Mouse (Mus musculus) cerebellum, adult 8-10 months (tissue): ENCODE measurements around the gene Morn1.
A peak's percentile ranks its signal among the peaks of the same experiment; 100 is the strongest.
"Not testable (repeated sequence)": the region's sequence is repeated elsewhere in the genome, so short reads cannot be mapped to it uniquely, and the experiment has no call there.

Source experiments
- DNase-seq: peaks from one replicate; pipeline ENCODE4 v3.0.0; 2022

The Morn1 gene

DNA sequence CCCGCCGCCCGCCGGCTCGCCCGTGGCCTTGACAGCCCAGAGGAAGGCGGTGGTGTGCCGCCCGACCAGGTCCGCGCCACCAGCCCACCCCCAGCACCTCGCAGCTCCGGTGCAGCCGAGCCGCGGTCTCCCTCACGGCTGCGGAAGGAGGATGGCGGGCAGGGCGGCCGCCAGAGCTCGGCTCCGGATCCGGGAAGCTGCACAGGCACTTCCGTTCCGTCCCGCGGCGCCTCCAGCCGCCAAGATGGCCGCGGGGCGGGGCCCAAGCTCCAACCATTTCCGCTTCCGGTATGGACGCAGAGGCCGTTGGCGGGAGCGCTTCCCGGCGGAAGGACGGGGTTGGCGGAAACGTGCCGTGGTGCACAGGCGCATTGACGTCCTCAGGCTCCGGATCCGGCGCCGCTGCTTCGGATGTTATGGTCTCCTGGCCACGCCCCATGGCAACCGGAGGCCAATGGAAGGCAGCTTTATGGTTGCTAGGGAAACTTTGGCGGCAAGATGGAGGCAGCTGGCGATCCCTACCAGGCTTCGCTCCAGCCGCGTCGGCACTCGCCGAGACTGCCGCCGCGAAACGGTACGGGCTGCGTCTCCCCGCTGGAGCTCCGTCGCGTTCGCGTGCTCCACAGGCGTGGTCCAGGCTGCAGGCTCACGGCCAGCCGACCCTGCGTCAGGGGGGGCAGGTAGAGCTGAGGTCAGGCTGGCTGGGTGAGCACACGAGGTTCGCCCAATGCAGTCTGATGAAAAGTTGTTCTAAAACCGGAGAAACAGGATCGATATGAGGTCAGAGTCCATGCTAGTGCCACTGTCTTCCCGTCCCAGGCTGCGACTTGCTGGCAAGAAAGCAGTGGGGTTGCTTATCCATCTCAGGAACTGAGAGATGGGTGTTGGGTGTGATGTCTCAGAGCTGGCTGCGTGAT lies at the start of gene Morn1, which contains the start of gene Rer1:
Gene Morn1 (plus strand): TSS at position 470 of the 917 bp plus-strand sequence.
Gene Rer1 (minus strand): TSS at position 275 of the 917 bp plus-strand sequence.
- DNase-seq = peak; percentile 99

- no peak for DNase-seq
These were observed 46.2 kb upstream of the Morn1 start for GRCm38 (mm10) chr4:155040197-155040596.

- DNase-seq = no peak
These were observed 45.7 kb upstream of the Morn1 start for GRCm38 (mm10) chr4:155040696-155041095.

DNA sequence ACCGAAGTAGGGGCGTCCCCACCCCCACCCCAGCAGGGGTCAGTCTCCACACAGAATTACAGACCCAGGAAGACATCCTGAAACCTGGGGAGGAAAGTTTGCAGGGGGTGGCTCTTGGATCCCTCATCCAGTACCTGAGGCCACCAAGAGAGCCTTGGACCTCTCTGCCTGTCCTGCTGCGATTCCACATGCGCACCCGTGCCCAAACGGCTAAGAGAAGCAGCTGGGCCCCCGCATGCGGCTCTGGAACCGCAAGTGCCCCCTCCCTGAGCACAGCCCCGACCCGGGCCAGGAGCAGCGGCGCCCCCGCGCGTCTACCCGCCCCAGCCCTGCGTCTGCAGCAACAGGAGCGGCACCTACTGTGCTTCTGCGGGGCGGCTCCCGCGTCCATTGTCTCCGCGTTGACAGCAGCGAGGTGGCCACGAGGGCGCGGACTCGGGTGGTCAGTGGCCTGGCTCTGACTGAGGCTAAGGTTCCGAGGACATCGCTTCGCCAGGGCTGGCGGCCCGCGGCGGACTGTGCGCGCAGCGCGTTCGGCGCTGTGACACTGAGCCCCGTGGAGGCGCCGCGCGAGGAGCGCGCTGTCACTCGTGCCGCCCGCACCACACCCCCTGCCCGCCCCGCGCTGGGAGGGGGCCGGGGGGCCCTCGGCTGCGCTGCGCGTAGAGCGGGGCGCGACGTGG lies 43.6 kb upstream of the Morn1 start:
- DNase-seq = no peak

DNA sequence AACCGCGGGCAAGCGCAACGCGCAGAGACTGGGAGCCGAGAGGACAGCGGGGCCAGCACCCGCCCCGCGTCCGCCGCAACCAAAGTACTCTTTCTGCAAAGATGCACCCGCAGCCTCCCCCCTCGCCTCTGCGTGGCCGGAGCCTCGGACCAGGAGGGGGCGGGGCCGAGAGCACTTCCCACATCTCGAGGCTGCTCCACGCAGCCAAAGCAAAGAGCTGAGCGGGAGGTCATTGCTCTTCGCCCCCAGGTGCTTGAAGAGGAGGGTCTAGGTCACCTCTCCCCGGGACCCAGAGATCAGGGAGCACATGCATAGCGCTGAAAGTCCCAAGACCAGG lies 43.1 kb upstream of the Morn1 start:
- no peak for DNase-seq

GRCm38 (mm10) chr4:155046636-155047035 lies 39.7 kb upstream of the Morn1 start:
- DNase-seq = no peak

DNA sequence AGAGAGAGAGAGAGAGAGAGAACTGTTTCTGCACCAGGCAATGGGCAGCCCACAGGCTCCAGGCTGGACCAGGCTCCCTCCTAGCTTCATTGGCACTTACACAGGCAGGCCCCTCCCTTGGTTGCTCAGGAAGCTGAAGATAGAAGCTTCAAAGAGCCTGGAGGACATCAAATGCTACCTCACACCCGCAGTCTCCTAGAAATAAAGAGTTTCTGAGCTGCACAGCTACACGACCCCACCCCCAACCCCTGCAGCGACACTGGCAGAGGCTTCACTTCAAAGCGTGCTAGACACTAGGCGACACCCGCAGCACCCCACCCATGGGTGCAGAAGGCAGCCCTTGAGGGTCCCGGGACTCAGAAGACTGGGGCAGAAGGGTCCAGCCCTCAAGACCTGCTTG lies 36.3 kb upstream of the Morn1 start:
- no peak for DNase-seq

- no peak for DNase-seq
These were observed 29.7 kb upstream of the Morn1 start, which contains the start of gene Plch2 for GRCm38 (mm10) chr4:155056724-155057123. Plch2 (minus strand) TSS chr4:155056784.

GRCm38 (mm10) chr4:155058325-155058724 lies 28.1 kb upstream of the Morn1 start:
- no peak for DNase-seq

GRCm38 (mm10) chr4:155063895-155064294 lies 22.5 kb upstream of the Morn1 start:
- no peak for DNase-seq

DNA sequence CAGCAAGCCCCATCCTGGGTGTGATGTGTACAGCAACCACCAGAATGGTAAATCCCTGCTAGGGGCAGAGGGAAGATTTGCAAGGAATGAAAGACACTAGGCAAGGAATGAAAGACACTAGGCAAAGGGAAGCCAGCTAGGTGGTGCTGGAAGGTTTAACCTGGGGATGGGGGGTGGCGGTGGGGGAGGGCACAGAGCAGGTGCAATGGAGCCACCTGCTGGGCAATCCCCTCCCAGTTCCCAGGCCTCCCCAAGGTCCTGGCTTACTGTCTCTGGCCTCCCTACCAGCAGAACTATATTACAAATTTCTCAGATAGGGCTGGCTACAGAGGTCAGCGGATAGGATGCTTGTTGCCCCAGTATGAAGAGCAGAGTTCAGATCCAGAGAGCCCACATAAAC lies 21.9 kb upstream of the Morn1 start:
- no peak for DNase-seq

DNA sequence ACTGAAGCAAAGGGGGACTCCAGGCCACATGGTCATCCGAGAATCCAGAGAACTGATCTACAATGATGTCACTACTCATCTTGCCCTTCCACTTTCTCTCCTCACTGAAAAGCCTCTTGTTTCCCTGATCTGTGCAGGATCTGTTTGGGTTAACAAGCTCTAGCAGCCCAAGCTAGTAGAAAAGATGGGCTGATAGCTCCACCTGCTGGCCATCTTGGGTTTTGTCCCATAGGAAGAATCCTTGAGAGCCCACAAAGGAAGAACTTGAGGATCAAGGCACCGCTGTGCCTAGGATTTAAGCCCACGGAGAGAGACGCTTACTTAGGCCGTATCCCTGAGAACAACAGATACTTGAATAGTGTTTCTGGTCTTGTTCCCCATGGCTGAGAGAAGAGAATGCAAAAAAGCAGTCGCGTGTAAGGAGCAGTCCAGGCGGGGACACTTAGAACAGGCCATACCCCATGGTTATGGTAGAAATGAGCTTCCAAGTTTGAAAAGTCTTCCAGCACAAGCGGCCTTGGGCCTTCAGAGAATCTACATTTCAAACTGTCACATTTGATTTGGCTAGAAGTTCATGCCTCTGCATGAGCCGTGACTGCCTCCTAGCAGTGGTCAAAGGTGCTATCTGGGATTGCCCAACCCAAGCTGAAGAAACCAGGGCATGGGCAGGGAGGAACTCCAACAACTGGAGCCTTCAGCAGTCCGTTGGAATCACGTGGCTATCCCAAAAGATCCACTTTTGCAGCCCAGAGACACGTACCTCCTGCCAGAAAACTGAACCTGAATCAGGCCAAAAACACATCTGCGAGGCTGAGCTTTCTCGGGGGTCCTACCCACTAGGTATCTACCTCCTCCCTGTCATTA lies 20.2 kb upstream of the Morn1 start:
- DNase-seq = peak; percentile 93

DNA sequence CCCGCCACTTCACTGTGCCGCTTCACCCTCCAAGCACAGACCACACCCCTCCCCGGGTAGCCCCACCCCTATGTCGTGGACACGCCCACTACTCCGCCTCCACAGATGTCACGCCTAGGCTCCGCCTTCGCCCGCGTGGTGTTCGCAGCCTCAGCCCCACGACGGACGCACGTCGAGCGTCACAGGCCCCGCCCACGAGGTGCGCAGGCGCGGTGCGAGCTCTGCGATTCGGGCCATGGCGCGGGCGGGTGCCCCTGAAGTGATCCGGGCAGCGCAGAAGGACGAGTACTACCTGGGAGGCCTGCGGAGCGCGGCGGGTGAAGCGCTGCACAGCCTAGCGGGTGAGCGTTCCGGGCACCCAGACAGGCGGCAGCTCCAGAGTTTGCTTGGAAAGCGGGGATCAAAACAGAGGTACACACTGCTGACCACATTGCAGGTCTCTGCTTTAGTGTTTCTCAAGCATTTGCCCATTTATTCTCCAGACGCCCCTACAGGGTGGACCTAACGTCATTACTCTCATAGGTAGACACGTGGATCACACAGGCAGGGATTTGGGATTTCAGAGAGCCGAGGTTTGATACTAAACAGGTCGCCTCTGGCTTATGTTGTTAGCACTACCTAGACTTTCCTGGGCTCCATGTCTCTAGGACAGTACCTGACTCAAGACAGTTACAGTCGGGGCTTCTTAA lies 19.4 kb upstream of the Morn1 start, which contains the start of gene Pex10:
Gene Pex10 (plus strand): TSS at position 183 of the 689 bp plus-strand sequence.
- peak; percentile 97 for DNase-seq

DNA sequence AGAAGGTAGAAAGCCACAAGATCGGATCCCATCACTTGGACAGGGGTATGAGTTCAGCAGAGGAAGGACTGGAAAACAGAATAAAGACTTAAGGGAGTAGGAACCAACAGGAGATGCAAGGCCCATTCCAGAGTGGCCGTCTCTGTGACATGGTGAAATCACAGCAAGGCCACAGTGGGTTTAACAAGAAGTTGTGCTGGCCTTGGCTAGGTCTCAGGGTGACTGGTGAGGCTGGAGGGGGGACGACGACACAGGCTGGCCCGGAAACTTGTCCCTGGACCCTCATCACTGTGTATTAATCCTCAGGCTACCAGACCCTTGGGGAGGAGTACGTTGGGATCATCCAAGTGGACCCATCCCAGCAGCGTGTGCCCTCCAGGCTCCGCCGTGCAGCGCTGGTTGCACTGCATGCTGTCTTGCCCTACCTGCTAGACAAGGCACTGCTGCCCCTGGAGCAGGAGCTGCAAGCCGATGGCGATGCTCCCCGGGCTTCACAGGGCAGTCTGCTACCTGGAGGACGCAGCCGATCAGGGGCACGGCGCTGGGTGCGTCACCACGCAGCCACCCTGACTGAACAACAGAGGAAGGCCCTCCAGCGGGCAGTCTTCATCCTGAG lies 17.9 kb upstream of the Morn1 start:
- no peak for DNase-seq

DNA sequence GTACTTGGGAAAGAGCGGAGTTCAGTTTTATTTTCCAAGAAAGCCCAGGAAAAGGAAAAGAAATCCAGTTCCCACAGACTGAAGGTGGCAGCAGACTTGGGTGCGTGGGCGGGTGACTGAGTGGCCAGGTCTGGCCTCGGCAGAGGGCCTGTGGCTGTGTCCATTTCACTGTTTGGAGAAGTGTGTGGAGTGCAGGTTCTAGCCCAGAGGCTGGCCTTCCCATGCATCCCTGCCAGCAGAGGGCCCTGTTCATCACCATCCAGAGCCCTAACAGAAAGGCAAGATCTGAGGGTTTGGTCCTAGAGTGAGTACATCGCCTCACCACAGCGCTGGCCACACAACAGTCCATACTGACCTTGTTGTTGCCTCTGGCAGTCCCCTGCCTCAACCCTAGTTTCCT lies 17.2 kb upstream of the Morn1 start:
- peak; percentile 68 for DNase-seq

DNA sequence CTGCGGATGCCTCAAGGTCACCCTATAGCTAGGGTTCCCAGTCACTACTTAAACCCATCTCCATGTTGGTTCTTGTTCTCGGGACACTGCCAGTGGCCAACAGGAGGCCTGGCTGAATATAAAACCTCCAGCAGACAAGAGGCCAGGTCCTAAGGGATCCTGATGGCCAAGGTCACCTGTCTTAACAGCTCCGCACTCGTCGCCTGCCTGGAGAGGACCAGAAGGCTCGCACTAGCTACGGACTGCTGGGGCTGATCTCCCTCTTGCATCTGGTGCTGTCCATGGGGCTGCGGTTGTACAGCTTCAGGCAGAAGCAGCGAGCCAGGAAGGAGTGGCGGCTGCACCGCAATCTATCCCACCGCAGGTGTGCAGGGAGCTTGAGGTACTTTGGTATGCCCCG lies 16.2 kb upstream of the Morn1 start:
- no peak for DNase-seq

GRCm38 (mm10) chr4:155070921-155071320 lies 15.5 kb upstream of the Morn1 start:
- DNase-seq = no peak

DNA sequence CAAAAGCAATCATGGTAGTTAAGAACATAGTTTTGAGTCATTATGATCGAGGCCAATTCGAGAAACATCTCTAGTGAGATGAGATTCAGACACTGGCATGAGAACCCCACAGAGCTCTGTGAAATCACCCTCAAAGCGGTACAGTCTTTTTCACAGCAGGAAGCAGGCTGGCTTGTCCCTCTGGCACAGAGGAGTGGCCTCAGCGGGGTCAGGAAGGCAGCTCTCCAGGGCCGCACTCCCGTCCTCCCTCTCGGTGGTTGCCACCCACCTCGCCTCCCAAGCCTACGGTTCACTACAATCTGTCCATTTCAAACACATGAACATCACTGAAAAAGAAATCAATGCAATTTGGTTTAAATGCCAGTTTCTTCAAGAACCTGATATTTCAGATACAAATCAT lies 12.0 kb upstream of the Morn1 start:
- no peak for DNase-seq

DNA sequence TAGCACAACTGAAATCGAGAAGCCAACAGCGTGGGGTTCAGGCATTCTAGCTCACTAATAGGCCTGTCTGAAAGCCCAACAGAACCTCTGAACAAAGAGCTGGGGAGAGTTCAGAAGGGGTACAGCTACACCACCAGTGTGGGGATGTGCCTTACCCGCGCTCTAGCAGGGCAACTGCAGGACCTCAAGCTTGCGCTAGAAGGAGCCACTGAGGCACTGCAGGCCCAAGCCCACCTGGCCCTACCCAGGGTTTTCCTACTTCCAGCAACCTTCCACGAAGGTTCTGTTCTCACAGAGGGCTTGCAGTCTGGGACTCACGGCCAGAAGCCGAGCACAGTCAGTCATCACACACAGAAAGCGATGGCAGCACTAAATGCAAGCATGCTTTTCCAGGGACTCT lies 11.2 kb upstream of the Morn1 start:
- DNase-seq = no peak

GRCm38 (mm10) chr4:155075813-155076212 lies 10.6 kb upstream of the Morn1 start:
- no peak for DNase-seq

- DNase-seq = no peak
These were observed 9.7 kb upstream of the Morn1 start for GRCm38 (mm10) chr4:155076677-155077076.

DNA sequence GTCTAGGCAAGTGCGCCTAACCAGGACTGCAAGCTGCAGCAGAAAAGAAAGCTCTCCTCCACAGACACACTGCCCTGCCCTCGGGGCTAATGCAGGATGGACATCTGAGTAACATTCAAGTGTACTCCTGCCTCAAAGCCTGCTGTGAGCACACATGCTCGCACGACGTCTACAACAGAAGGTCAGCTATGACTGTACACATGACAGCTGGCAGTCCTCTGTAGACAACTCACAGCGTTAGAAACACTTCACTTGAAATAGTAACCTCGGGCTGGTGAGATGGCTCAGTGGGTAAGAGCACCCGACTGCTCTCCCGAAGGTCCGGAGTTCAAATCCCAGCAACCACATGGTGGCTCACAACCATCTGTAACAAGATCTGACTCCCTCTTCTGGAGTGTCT lies 7.6 kb upstream of the Morn1 start:
- DNase-seq = not testable (repeated sequence)
